Mouse (Mus musculus) hindbrain, embryonic 11.5 days (tissue): ENCODE results near the gene Tbxas1. TPM values are rescaled to one million over a fixed set of nuclear protein-coding genes. Genes with fewer than 3 reads are reported as not detected.

ENCODE experiments used
- ATAC-seq: fragments of 200-750 bp; cut with Nextera tagmentation; 2 replicates; pipeline ENCODE4 v1.8.0; 2017; ENCODE audit warnings: mild to moderate bottlenecking, moderate TSS enrichment, moderate library complexity; ENCODE audit not compliant: low FRiP score
- DNase-seq: peaks from one replicate; pipeline ENCODE4 v3.0.0-alpha.2; 2015; ENCODE audit warnings: low spot score
- H3K27ac ChIP-seq: fragments of 300-500 bp; sonication (generic); 2 replicates; pipeline ENCODE4 v1.5.1; 2014; ENCODE audit warnings: mild to moderate bottlenecking, low read depth, low read length
- H3K27me3 ChIP-seq: fragments of 300-500 bp; sonication (generic); 2 replicates; pipeline ENCODE4 v1.6.1; 2014; ENCODE audit warnings: mild to moderate bottlenecking, low read length, moderate library complexity, mixed read lengths; ENCODE audit not compliant: control insufficient read depth, insufficient read depth
- H3K36me3 ChIP-seq: fragments of 300-500 bp; sonication (generic); 2 replicates; pipeline ENCODE4 v1.6.1; 2014; ENCODE audit warnings: mild to moderate bottlenecking, low read length, moderate library complexity, mixed read lengths; ENCODE audit not compliant: control insufficient read depth, insufficient read depth
- H3K4me1 ChIP-seq: fragments of 300-500 bp; sonication (generic); replicated peaks from 2 replicates; pipeline ENCODE4 v1.6.1; 2014; ENCODE audit warnings: low read length, mixed read lengths; ENCODE audit not compliant: control insufficient read depth, insufficient read depth
- H3K4me2 ChIP-seq: fragments of 300-500 bp; sonication (generic); replicated peaks from 2 replicates; pipeline ENCODE4 v1.6.1; 2014; ENCODE audit warnings: mild to moderate bottlenecking, low read depth, low read length
- H3K4me3 ChIP-seq: fragments of 300-500 bp; sonication (generic); 2 replicates; pipeline ENCODE4 v1.5.1; 2014; ENCODE audit warnings: low read depth, low read length
- H3K9ac ChIP-seq: fragments of 300-500 bp; sonication (generic); 2 replicates; pipeline ENCODE4 v1.6.1; 2014; ENCODE audit warnings: low read depth, low read length
- H3K9me3 ChIP-seq: fragments of 300-500 bp; sonication (generic); 2 replicates; pipeline ENCODE4 v1.6.1; 2016; ENCODE audit warnings: low read length; ENCODE audit not compliant: control insufficient read depth
- WGBS: fragments of 180-500 bp; shearing (Covaris S2); extraction: QIAGEN DNeasy Blood & Tissue Kit; methylation state at CpG from one replicate; pipeline ENCODE4 v1.1.7; 2014; 5-methylcytosine and 5-hydroxymethylcytosine counted together
- polyA plus RNA-seq: library from polyadenylated mRNA; unstranded; fragments of >200 nt; fragmentation: Nextera tagmentation; extraction: Ambion mirVana; gene quantifications from 2 replicates; pipeline ENCODE4 v1.2.1, GENCODE M21; 2014

The Tbxas1 gene
- polyA plus RNA-seq, 1 experiment from 2014 or later: 0.69 TPM

- Histone ChIP-seq H3K36me3 (no peaks in the 10 kb centered on the region), H3K27ac (no peak overlapping the region), H3K9me3 (no peaks in the 10 kb centered on the region), H3K27me3 (no peaks in the 10 kb centered on the region), H3K4me2 (no peak overlapping the region), H3K4me3 (no peak overlapping the region), H3K4me1 (peaks cover 4% of the 10 kb centered on the region; the same call in 1 of the 2 replicates), H3K9ac (no peak overlapping the region)
- DNase-seq (no peak), ATAC-seq (no peak)
- 72% methylated on average over 2 of the region's 2 CpGs for WGBS
Measured at GRCm38 (mm10) chr6:38866761-38867160, 8.4 kb upstream of the Tbxas1 start.

DNA sequence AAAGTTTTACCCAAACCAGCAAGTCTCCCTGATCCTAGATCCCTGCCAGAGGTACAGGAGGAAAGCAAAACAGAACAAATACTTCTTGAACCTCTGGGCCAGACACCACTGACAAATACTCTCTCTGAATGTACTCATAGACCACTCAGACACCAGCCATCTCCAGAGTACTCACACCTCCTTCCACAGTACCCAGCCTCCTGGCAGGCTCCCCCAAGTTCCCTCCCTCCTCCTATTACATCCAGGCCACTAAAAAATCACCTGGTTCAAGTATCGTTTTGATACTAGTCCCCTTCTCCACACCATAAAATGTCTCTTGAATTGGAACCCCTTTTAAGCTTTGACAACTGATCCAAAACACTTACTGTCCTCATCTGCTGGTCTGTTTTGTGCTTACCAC lies 7.9 kb upstream of the Tbxas1 start:
- WGBS: 45% methylated on average over 1 of the region's 1 CpGs
- no peaks in the 10 kb centered on the region for H3K9me3 ChIP-seq
- H3K4me1 ChIP-seq: peaks cover 7% of the 10 kb centered on the region
- no peak overlapping the region for H3K9ac ChIP-seq
- no peak overlapping the region for H3K4me2 ChIP-seq
- H3K27me3 ChIP-seq: no peaks in the 10 kb centered on the region
- no peak overlapping the region for H3K27ac ChIP-seq
- DNase-seq (no peak), ATAC-seq (no peak)
- H3K36me3 ChIP-seq: no peaks in the 10 kb centered on the region
- no peak overlapping the region for H3K4me3 ChIP-seq

DNA sequence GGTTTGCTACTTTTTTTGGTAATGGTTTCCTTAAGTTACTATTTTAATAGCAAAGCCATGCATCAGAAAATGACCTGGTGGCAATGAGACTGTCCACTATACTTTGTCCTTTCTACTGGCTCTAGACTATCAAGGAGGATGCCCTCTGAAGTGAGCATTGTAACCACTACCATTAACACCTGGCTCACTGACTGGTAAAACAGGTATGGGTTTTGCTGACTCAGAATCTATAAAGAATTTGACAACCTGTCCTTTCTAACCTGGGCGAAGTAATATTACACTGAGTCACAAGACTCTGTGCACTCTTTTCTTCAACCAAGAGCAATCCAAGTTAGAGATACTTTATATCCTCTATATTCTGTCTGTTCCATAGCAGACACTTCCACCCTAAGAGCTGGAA lies 6.2 kb upstream of the Tbxas1 start:
- H3K4me1 ChIP-seq: peaks cover 13% of the 10 kb centered on the region
- no peaks in the 10 kb centered on the region for H3K9me3 ChIP-seq
- no peak overlapping the region for H3K4me3 ChIP-seq
- ATAC-seq (no peak), DNase-seq (no peak)
- H3K4me2 ChIP-seq: no peak overlapping the region
- 100% methylated on average over 1 of the region's 1 CpGs for WGBS
- H3K27me3 ChIP-seq: no peaks in the 10 kb centered on the region
- no peak overlapping the region for H3K9ac ChIP-seq
- no peak overlapping the region for H3K27ac ChIP-seq
- no peaks in the 10 kb centered on the region for H3K36me3 ChIP-seq

DNA sequence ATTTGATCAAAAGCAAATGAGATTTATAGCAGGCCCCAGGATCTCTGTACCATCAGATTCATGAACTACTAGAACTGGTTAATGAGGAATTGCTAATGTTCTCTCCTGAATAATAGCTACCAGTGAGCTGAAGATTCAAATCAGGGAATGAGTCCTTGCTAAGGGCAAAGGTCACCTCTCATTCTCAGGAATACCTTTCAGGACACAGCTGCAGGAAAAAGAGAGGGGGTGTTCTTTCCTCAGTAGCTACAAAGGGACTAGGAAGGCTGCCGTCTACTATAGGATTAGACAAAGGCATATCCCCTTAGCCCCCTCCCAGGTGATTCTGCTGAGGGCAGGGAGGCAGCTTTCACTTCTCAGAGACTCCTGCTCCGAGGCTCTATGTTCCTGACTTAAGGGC lies 5.1 kb upstream of the Tbxas1 start:
- H3K9me3 ChIP-seq: no peaks in the 10 kb centered on the region
- ATAC-seq: no peak
- WGBS: 17% methylated on average over 2 of the region's 2 CpGs
- no peak overlapping the region for H3K4me2 ChIP-seq
- H3K4me1 ChIP-seq: peaks cover 13% of the 10 kb centered on the region
- H3K36me3 ChIP-seq: no peaks in the 10 kb centered on the region
- no peaks in the 10 kb centered on the region for H3K27me3 ChIP-seq
- H3K4me3 ChIP-seq: no peak overlapping the region
- no peak for DNase-seq
- no peak overlapping the region for H3K27ac ChIP-seq
- H3K9ac ChIP-seq: no peak overlapping the region

- no peak overlapping the region for H3K4me2 ChIP-seq
- ATAC-seq: no peak
- no peak overlapping the region for H3K9ac ChIP-seq
- no peak overlapping the region for H3K27ac ChIP-seq
- H3K4me1 ChIP-seq: peaks cover 13% of the 10 kb centered on the region
- DNase-seq: peak; percentile 51
- H3K4me3 ChIP-seq: no peak overlapping the region
- H3K9me3 ChIP-seq: no peaks in the 10 kb centered on the region
- H3K36me3 ChIP-seq: no peaks in the 10 kb centered on the region
- 9% methylated on average over 7 of the region's 7 CpGs for WGBS
- no peaks in the 10 kb centered on the region for H3K27me3 ChIP-seq
Measured at GRCm38 (mm10) chr6:38871051-38871450, 4.2 kb upstream of the Tbxas1 start.

DNA sequence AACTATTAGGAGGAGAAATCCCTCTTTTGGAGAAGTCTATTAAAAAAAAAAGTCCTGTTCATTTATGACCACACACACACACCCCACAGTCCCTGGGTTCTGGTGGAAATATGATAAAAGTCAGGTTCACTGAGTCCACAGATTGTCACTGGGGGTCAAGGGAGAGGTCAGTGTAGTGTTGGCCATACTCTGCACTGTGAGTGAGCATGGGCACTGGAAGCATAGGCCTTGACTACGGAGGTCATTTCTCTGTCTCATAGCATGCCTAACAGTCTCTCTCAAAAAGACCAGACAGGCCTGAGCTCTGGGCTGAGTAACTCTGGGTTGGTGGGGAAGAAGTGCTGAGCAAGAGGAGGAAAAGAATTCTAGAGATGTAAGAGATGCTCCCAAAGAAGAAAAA lies 1.9 kb upstream of the Tbxas1 start:
- Histone ChIP-seq H3K4me3 (peak overlapping the region; percentile 98), H3K9ac (peak overlapping the region; percentile 99; the same call in 1 of the 2 replicates), H3K4me2 (peak overlapping the region; percentile 61), H3K36me3 (no peaks in the 10 kb centered on the region), H3K27ac (0 out of 2 replicates have a peak overlapping the region, but pooled peaks have one; percentile 18), H3K4me1 (peaks cover 11% of the 10 kb centered on the region), H3K9me3 (no peaks in the 10 kb centered on the region), H3K27me3 (no peaks in the 10 kb centered on the region)
- DNase-seq (no peak), ATAC-seq (no peak)
- 79% methylated on average over 1 of the region's 1 CpGs for WGBS

- 11% methylated on average over 8 of the region's 8 CpGs for WGBS
- Histone ChIP-seq H3K4me3 (peak overlapping the region; percentile 98), H3K9me3 (no peaks in the 10 kb centered on the region), H3K36me3 (no peaks in the 10 kb centered on the region), H3K4me1 (peaks cover 11% of the 10 kb centered on the region), H3K4me2 (peak overlapping the region; percentile 61), H3K27me3 (no peaks in the 10 kb centered on the region), H3K9ac (peak overlapping the region; percentile 99), H3K27ac (peak overlapping the region; percentile 90; the same call in 1 of the 2 replicates)
- no peak for ATAC-seq
- DNase-seq: peak; percentile 79
Measured at GRCm38 (mm10) chr6:38874035-38874434, 1.2 kb upstream of the Tbxas1 start.

DNA sequence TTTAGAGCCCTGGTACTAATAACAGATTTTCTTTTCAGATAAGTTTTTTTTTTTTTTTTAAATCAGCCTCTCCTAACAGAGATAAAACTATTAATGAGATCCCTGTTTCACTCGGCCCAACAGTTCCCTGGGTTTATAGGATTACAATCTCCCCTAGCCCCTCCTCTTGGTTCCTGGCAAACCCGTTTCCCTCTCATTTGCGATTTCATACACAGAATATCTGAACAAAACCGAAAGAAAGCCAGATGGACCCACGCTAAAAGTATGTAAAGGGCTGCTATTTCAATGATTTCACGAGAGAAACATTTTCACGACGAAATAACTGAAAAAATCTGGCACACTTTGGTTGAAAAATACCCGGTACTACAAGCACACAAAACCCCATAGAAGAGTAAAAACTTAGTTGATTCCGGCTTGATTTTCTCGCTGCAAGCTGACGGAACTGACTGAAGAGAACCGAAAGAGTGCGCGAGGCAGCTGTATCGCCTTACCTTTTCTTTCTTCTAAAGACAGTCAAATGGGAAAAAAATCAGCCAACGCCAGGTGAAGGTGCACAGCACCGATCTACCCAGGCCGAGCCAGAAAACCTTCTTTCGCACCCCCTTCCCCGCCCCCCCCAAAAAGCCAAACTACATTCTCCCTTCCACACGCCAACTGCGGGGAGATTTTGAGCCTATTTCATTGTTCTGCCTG lies 493 bp upstream of the Tbxas1 start:
- DNase-seq: peak; percentile 65

More for the DNA sequence above, 493 bp upstream of the Tbxas1 start:
- Histone ChIP-seq H3K4me1 (peaks cover 11% of the 10 kb centered on the region), H3K27me3 (no peaks in the 10 kb centered on the region), H3K36me3 (no peaks in the 10 kb centered on the region), H3K9me3 (no peaks in the 10 kb centered on the region), H3K27ac (peak overlapping the region; percentile 90), H3K4me3 (peak overlapping the region; percentile 98), H3K4me2 (peak overlapping the region; percentile 61), H3K9ac (peak overlapping the region; percentile 99)
- under 1% methylated on average over 23 of the region's 23 CpGs for WGBS
- no peak for ATAC-seq
